Mouse (Mus musculus) limb, embryonic 14.5 days (tissue): ENCODE results near the gene Ccdc7a. TPM values are rescaled to one million over a fixed set of nuclear protein-coding genes. Genes with fewer than 3 reads are reported as not detected.
"Not testable (repeated sequence)": the region's sequence is repeated elsewhere in the genome, so short reads cannot be mapped to it uniquely, and the experiment has no call there.

Experiments used
- ATAC-seq: fragments of 200-750 bp; cut with Nextera tagmentation; 2 replicates; pipeline ENCODE4 v1.8.0; 2017; ENCODE audit warnings: low read depth, moderate number of reproducible peaks, moderate TSS enrichment; ENCODE audit not compliant: low FRiP score
- DNase-seq: peaks from one replicate; pipeline ENCODE4 v3.0.0-alpha.2; 2015; ENCODE audit warnings: low spot score
- H3K27ac ChIP-seq: fragments of 300-500 bp; sonication (generic); replicated peaks from 2 replicates; pipeline ENCODE4 v1.5.1; 2014; ENCODE audit warnings: low read depth, mild to moderate bottlenecking, low read length, moderate library complexity, mixed read lengths
- H3K27me3 ChIP-seq: fragments of 300-500 bp; sonication (generic); 2 replicates; pipeline ENCODE4 v1.6.1; 2014; ENCODE audit warnings: low read length, mixed read lengths; ENCODE audit not compliant: control insufficient read depth, insufficient read depth
- H3K36me3 ChIP-seq: fragments of 300-500 bp; sonication (generic); 2 replicates; pipeline ENCODE4 v1.6.1; 2014; ENCODE audit warnings: mild to moderate bottlenecking, low read length, moderate library complexity, mixed read lengths; ENCODE audit not compliant: control insufficient read depth, insufficient read depth
- H3K4me1 ChIP-seq: fragments of 300-500 bp; sonication (generic); 2 replicates; pipeline ENCODE4 v1.6.1; 2014; ENCODE audit warnings: antibody characterized with exemption, low read length, mixed read lengths; ENCODE audit not compliant: control insufficient read depth, insufficient read depth
- H3K4me2 ChIP-seq: fragments of 300-500 bp; sonication (generic); replicated peaks from 2 replicates; pipeline ENCODE4 v1.6.1; 2014; ENCODE audit warnings: low read depth, mild to moderate bottlenecking, low read length, moderate library complexity; ENCODE audit not compliant: severe bottlenecking
- H3K4me3 ChIP-seq: fragments of 300-500 bp; sonication (generic); replicated peaks from 2 replicates; pipeline ENCODE4 v1.5.1; 2014; ENCODE audit warnings: low read length
- H3K9ac ChIP-seq: fragments of 300-500 bp; sonication (generic); 2 replicates; pipeline ENCODE4 v1.6.1; 2014; ENCODE audit warnings: mild to moderate bottlenecking, low read depth, low read length, moderate library complexity; ENCODE audit not compliant: severe bottlenecking
- H3K9me3 ChIP-seq: fragments of 300-500 bp; sonication (generic); 2 replicates; pipeline ENCODE4 v1.6.1; 2016; ENCODE audit warnings: low read length; ENCODE audit not compliant: control insufficient read depth
- POLR2A ChIP-seq: fragments of 200-500 bp; IDR thresholded peaks from 2 replicates; pipeline ENCODE4 v1.8.0; 2012; ENCODE audit warnings: inconsistent platforms, mild to moderate bottlenecking, moderate library complexity, borderline replicate concordance; ENCODE audit not compliant: insufficient read depth, insufficient read length; ENCODE audit errors: extremely low read depth
- WGBS: fragments of 180-500 bp; shearing (Covaris S2); extraction: QIAGEN DNeasy Blood & Tissue Kit; methylation state at CpG from one replicate; pipeline ENCODE4 v1.1.7; 2014; 5-methylcytosine and 5-hydroxymethylcytosine counted together
- polyA plus RNA-seq, 2 experiments: library from polyadenylated mRNA; depleted of rRNA in 1 of 2; stranded (reverse) in 1 of 2; unstranded in 1 of 2; fragments of >200 nt; fragmentation: Nextera tagmentation in 1 of 2; extraction: Ambion mirVana in 1 of 2; gene quantifications; 2 replicates each; pipeline versions ENCODE4 v1.2.1 to v1.2.3; 2012 to 2014

The Ccdc7a gene
- polyA plus RNA-seq (2012; rRNA removed), result not detected in 2 replicates
- polyA plus RNA-seq (2014; fragmentation: Nextera tagmentation; extraction: Ambion mirVana), result not detected in 2 replicates

DNA sequence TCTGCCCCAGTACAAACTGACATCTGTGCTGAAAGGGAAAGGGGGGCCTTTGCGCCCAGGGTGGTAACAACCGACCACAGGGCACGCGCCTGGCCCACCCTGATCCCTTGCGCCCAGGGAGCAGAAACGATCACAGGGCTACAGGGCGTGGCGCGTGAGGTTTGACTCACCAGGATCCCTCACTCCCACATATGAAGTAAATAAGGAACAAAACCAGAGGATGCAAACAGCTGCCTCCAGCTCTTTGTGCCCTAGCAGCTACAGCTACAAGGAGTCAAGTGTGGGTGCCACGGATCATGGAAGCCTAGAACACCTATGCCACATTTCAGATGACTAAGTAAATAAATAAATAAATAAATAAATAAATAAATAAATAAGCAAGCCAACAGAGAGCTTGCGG, at the start of gene Ccdc7a:
TSS of gene Ccdc7a (minus strand) at position 101 of the 400 bp plus-strand sequence.
- not testable (repeated sequence) for H3K9ac ChIP-seq, H3K9me3 ChIP-seq, H3K36me3 ChIP-seq, DNase-seq, H3K4me3 ChIP-seq, H3K27ac ChIP-seq, H3K4me1 ChIP-seq, H3K4me2 ChIP-seq, ATAC-seq, H3K27me3 ChIP-seq
- 89% methylated on average over 2 of the region's 11 CpGs for WGBS

DNA sequence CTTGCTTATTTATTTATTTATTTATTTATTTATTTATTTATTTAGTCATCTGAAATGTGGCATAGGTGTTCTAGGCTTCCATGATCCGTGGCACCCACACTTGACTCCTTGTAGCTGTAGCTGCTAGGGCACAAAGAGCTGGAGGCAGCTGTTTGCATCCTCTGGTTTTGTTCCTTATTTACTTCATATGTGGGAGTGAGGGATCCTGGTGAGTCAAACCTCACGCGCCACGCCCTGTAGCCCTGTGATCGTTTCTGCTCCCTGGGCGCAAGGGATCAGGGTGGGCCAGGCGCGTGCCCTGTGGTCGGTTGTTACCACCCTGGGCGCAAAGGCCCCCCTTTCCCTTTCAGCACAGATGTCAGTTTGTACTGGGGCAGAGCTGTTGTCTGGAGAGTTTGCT, 1.5 kb upstream of the Ccdc7a start, which contains the start of gene Ccdc7b:
TSS of gene Ccdc7b (plus strand) at position 301 of the 400 bp plus-strand sequence.
- DNase-seq, ATAC-seq: not testable (repeated sequence)
- WGBS, result 86% methylated on average over 1 of the region's 10 CpGs

DNA sequence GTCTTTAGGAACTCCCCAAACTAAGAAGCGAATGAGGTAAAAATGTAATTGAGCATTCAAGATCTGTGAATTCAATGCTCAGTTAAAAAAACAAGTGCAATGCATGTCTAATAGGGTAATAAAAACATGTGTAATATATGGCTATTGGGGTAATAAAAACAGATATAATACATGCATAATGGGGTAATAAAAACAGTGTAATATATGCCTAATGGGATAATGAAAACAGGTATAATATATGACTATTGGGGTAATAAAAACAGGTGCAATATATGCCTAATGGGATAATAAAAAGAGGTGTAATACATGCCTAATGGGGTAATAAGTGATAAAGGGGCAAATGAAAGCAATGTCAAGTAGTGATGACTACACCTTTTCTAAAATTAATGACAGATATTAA, 73.9 kb downstream of the Ccdc7a start:
- no peak for DNase-seq
- TF ChIP-seq POLR2A, result no peak
- Histone ChIP-seq H3K27ac (no peak overlapping the region), H3K9me3 (no peaks in the 10 kb centered on the region), H3K4me2 (no peak overlapping the region), H3K4me1 (no peaks in the 10 kb centered on the region), H3K9ac (no peak overlapping the region), H3K36me3 (no peaks in the 10 kb centered on the region), H3K27me3 (no peaks in the 10 kb centered on the region), H3K4me3 (no peak overlapping the region)
- ATAC-seq, result no peak
- 88% methylated on average over 1 of the region's 1 CpGs for WGBS

More for the DNA sequence above, 1.5 kb upstream of the Ccdc7a start, which contains the start of gene Ccdc7b:
- not testable (repeated sequence) for H3K4me2 ChIP-seq, H3K36me3 ChIP-seq, H3K4me1 ChIP-seq, H3K4me3 ChIP-seq, H3K9ac ChIP-seq, H3K9me3 ChIP-seq, H3K27me3 ChIP-seq, H3K27ac ChIP-seq

DNA sequence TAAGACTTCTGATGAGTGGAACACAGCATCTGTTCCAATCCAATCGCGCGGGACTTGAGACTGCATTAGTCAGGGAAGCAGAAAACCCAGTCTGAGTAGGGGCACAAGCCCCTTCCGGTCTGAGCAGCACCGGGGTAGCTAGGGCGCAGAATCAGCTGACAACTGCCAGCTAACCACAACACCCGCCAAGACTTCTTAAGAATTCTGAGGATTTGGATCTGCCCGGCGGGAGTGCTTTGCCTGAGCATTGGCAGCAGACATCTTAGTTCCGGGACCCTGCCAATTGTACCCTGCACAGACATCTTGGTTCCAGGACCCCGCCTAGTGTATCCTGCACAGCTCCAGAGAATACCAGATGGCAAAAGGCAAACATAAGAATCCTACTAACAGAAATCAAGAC, 116.4 kb downstream of the Ccdc7a start:
- not testable (repeated sequence) for H3K9me3 ChIP-seq, H3K27ac ChIP-seq, ATAC-seq, H3K9ac ChIP-seq, H3K27me3 ChIP-seq, H3K4me1 ChIP-seq, H3K4me3 ChIP-seq, H3K4me2 ChIP-seq, H3K36me3 ChIP-seq, DNase-seq
- WGBS, result 80% methylated on average over 11 of the region's 11 CpGs

DNA sequence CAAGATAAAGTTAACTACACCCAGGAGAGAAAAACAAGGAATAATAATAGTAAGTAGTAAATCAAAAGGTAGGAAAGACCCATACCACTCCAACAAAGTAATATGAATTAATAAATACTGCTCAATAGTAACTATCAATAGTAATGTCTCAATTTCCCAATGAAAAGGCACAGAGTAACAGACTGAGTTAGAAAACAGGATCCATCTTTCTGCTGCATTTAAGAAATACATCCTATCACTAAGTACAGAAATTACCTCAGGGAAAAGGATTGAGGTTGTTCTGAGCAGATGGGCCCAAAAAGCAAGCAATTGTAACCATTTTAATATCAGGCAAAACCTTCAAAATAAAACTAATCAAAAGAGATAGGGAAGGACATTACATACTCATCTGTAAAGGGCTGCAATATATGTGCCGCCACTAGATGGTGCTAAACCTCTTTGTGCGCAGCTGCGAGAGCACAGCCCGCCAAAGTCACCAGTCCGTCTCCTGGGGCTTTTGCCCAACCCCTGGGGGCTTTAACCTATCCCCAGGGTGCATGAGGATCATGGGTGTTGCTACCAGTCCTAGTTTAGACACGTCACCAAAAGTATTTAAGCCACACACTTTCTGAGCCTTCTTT, 124.2 kb downstream of the Ccdc7a start:
- not testable (repeated sequence) for H3K36me3 ChIP-seq, H3K4me1 ChIP-seq, ATAC-seq, H3K27ac ChIP-seq, H3K4me2 ChIP-seq, H3K9ac ChIP-seq, DNase-seq, H3K9me3 ChIP-seq, H3K27me3 ChIP-seq, H3K4me3 ChIP-seq
- WGBS, result 4% methylated on average over 6 of the region's 6 CpGs

DNA sequence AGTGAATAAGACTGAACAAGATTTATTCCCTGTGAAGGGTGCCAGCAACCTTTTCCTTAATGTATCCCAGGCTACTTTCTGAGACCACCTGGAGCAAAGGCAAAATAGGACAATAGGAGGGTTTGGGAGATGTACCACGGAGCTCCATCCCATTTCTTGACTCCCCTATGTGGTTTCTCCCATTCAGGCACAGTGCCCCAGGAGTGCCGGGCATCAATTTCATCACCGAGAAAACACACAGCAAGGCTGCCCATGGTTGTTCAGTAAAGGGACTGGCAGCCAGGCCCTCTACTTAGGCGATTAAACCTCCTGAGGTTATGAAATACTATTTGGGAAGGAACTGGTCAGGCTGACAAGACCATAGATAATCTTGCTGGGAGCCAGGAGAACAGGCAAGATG, 131.9 kb downstream of the Ccdc7a start:
- Histone ChIP-seq H3K4me3 (no peak overlapping the region), H3K9ac (no peak overlapping the region), H3K36me3 (no peaks in the 10 kb centered on the region), H3K4me1 (no peaks in the 10 kb centered on the region), H3K4me2 (no peak overlapping the region), H3K9me3 (no peaks in the 10 kb centered on the region), H3K27ac (no peak overlapping the region), H3K27me3 (no peaks in the 10 kb centered on the region)
- ATAC-seq (no peak), DNase-seq (no peak)
- WGBS, result 64% methylated on average over 4 of the region's 4 CpGs
- TF ChIP-seq POLR2A, result no peak
